Mouse (Mus musculus): ENCODE results near the gene Ceacam5.

The Ceacam5 gene

GRCm38 (mm10) chr7:17712938-17713337 lies at the start of gene Ceacam5:
Gene Ceacam5, plus strand, starts transcription at chr7:17713238.
- no peak for DNase-seq (ENCODE audit: low read depth, low spot score)
